Mouse (Mus musculus): ENCODE results near the gene Map3k4. TPM values are rescaled to one million over a fixed set of nuclear protein-coding genes. Genes with fewer than 3 reads are reported as not detected.
"Not testable (repeated sequence)": the region's sequence is repeated elsewhere in the genome, so short reads cannot be mapped to it uniquely, and the experiment has no call there.

Gene Map3k4
- polyA plus RNA-seq, 1 experiment from 2014 or later: 39.2 TPM

- no peak overlapping the region for H3K4me3 ChIP-seq (ENCODE audit: control insufficient read depth in 1 of 2, insufficient read depth in 1 of 2, low read depth in 1 of 2, low read length in 2 of 2)
Observed at GRCm38 (mm10) chr17:12294424-12294823, 24.2 kb downstream of the Map3k4 start.

DNA sequence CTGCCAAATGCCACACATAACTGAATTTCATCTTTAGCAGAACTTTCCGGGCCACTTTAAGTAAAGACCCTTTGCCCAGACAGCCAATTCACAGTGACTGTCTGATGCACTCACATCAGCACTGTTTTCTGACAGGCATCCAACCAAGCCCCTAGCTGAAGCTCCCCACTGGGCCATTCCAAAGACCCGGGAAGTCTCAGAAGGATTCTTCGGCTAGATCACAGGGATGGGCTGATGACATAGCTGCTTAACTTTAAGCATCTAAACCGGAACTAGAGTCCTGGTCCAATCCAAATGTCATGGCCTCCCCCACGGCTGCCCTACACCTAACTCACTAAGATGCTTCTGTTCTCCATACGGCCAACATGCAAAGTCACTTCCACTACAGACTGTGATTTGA lies 25.0 kb downstream of the Map3k4 start:
- 59% methylated on average over 6 of the region's 6 CpGs for WGBS
- Histone ChIP-seq H3K9me3 (ENCODE audit: control insufficient read depth, low read length) (no peaks in the 10 kb centered on the region), H3K4me1 (ENCODE audit: control insufficient read depth in 2 of 2, insufficient read depth in 2 of 2, low read length in 2 of 2) (peaks cover 20 to 43% of the 10 kb centered on the region in 2 experiments), H3K4me2 (ENCODE audit: low read length) (no peak overlapping the region), H3K36me3 (ENCODE audit: control insufficient read depth, insufficient read depth, low read length) (no peaks in the 10 kb centered on the region), H3K27ac (replicated peaks in 1 of 2; ENCODE audit: control insufficient read depth in 1 of 2, insufficient read depth in 1 of 2, low read depth in 2 of 2, low read length in 2 of 2) (0 out of 4 replicates have a peak overlapping the region, but pooled peaks of 1 of the 2 experiments have one; percentile 21), H3K4me3 (ENCODE audit: control insufficient read depth in 1 of 2, insufficient read depth in 1 of 2, low read depth in 1 of 2, low read length in 2 of 2) (no peak overlapping the region), H3K9ac (ENCODE audit: low read length) (no peak overlapping the region), H3K27me3 (ENCODE audit: control insufficient read depth, insufficient read depth, low read length) (no peaks in the 10 kb centered on the region)
- ATAC-seq (ENCODE audit: insufficient number of reproducible peaks, insufficient read depth, low FRiP score, low read depth): no peak

More at GRCm38 (mm10) chr17:12294424-12294823, 24.2 kb downstream of the Map3k4 start:
- peaks cover 20 to 49% of the 10 kb centered on the region in 2 experiments for H3K4me1 ChIP-seq (ENCODE audit: control insufficient read depth in 2 of 2, insufficient read depth in 2 of 2, low read length in 2 of 2)
- H3K27ac ChIP-seq (replicated peaks in 1 of 2; ENCODE audit: control insufficient read depth in 1 of 2, insufficient read depth in 1 of 2, low read depth in 2 of 2, low read length in 2 of 2): no peak overlapping the region
- no peak overlapping the region for H3K9ac ChIP-seq (ENCODE audit: low read length)
- no peaks in the 10 kb centered on the region for H3K9me3 ChIP-seq (ENCODE audit: control insufficient read depth, low read length)
- no peak for ATAC-seq (ENCODE audit: insufficient number of reproducible peaks, insufficient read depth, low FRiP score, low read depth)
- no peaks in the 10 kb centered on the region for H3K36me3 ChIP-seq (ENCODE audit: control insufficient read depth, insufficient read depth, low read length)
- no peaks in the 10 kb centered on the region for H3K27me3 ChIP-seq (ENCODE audit: control insufficient read depth, insufficient read depth, low read length)
- WGBS: 89% methylated on average over 7 of the region's 7 CpGs
- H3K4me2 ChIP-seq (ENCODE audit: low read length): no peak overlapping the region

- Histone ChIP-seq H3K36me3 (ENCODE audit: control insufficient read depth, insufficient read depth, low read length) (no peaks in the 10 kb centered on the region), H3K4me3 (ENCODE audit: control insufficient read depth in 1 of 2, insufficient read depth in 1 of 2, low read depth in 1 of 2, low read length in 2 of 2) (no peak overlapping the region), H3K9me3 (ENCODE audit: control insufficient read depth, low read length) (no peaks in the 10 kb centered on the region), H3K27ac (replicated peaks in 1 of 2; ENCODE audit: control insufficient read depth in 1 of 2, insufficient read depth in 1 of 2, low read depth in 2 of 2, low read length in 2 of 2) (no peak overlapping the region), H3K27me3 (ENCODE audit: control insufficient read depth, insufficient read depth, low read length) (no peaks in the 10 kb centered on the region), H3K4me2 (ENCODE audit: low read length) (no peak overlapping the region), H3K4me1 (ENCODE audit: control insufficient read depth in 2 of 2, insufficient read depth in 2 of 2, low read length in 2 of 2) (peaks cover 17 to 39% of the 10 kb centered on the region in 2 experiments), H3K9ac (ENCODE audit: low read length) (no peak overlapping the region)
- ATAC-seq (ENCODE audit: insufficient number of reproducible peaks, insufficient read depth, low FRiP score, low read depth): no peak
- 66% methylated on average over 8 of the region's 8 CpGs for WGBS
Observed at GRCm38 (mm10) chr17:12292877-12293276, 25.7 kb downstream of the Map3k4 start.

GRCm38 (mm10) chr17:12292356-12292755 lies 26.2 kb downstream of the Map3k4 start:
- 85% methylated on average over 1 of the region's 1 CpGs for WGBS
- Histone ChIP-seq H3K9me3 (ENCODE audit: control insufficient read depth, low read length) (no peaks in the 10 kb centered on the region), H3K27ac (replicated peaks in 1 of 2; ENCODE audit: control insufficient read depth in 1 of 2, insufficient read depth in 1 of 2, low read depth in 2 of 2, low read length in 2 of 2) (no peak overlapping the region), H3K36me3 (ENCODE audit: control insufficient read depth, insufficient read depth, low read length) (no peaks in the 10 kb centered on the region), H3K4me2 (ENCODE audit: low read length) (no peak overlapping the region), H3K4me1 (ENCODE audit: control insufficient read depth in 2 of 2, insufficient read depth in 2 of 2, low read length in 2 of 2) (peaks cover 15 to 34% of the 10 kb centered on the region in 2 experiments), H3K27me3 (ENCODE audit: control insufficient read depth, insufficient read depth, low read length) (no peaks in the 10 kb centered on the region), H3K9ac (ENCODE audit: low read length) (no peak overlapping the region), H3K4me3 (ENCODE audit: control insufficient read depth in 1 of 2, insufficient read depth in 1 of 2, low read depth in 1 of 2, low read length in 2 of 2) (no peak overlapping the region)
- no peak for ATAC-seq (ENCODE audit: insufficient number of reproducible peaks, insufficient read depth, low FRiP score, low read depth)

- WGBS: 94% methylated on average over 7 of the region's 7 CpGs
- no peak overlapping the region for H3K4me2 ChIP-seq (ENCODE audit: low read length)
Observed at GRCm38 (mm10) chr17:12291151-12291550, 27.4 kb downstream of the Map3k4 start.

DNA sequence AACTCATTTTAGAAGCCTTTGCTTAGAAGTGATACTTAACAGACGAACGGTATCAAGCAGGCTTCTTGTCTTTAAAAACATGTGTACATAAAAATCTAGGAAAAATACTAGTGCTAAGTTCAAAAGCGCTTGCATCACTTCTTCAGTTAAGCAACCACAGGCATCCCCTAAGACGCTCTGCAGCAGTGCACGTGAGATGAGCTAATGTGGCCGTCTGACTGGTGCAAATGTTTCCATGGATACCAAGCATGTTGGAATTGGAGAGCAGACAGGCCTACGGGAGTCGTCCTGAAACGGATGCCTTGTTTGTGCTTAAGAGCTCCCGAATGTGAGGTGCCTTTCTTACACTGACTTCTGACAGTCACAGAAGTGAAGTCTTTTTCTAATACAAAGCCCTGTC lies 27.9 kb downstream of the Map3k4 start:
- no peaks in the 10 kb centered on the region for H3K36me3 ChIP-seq (ENCODE audit: control insufficient read depth, insufficient read depth, low read length)
- ATAC-seq (ENCODE audit: insufficient number of reproducible peaks, insufficient read depth, low FRiP score, low read depth): no peak
- no peak overlapping the region for H3K9ac ChIP-seq (ENCODE audit: low read length)
- H3K9me3 ChIP-seq (ENCODE audit: control insufficient read depth, low read length): no peaks in the 10 kb centered on the region
- no peak overlapping the region for H3K4me3 ChIP-seq (ENCODE audit: control insufficient read depth in 1 of 2, insufficient read depth in 1 of 2, low read depth in 1 of 2, low read length in 2 of 2)
- H3K4me2 ChIP-seq (ENCODE audit: low read length): no peak overlapping the region
- 45% methylated on average over 10 of the region's 10 CpGs for WGBS
- no peaks in the 10 kb centered on the region for H3K27me3 ChIP-seq (ENCODE audit: control insufficient read depth, insufficient read depth, low read length)
- H3K27ac ChIP-seq (replicated peaks in 1 of 2; ENCODE audit: control insufficient read depth in 1 of 2, insufficient read depth in 1 of 2, low read depth in 2 of 2, low read length in 2 of 2): no peak overlapping the region
- H3K4me1 ChIP-seq (ENCODE audit: control insufficient read depth in 2 of 2, insufficient read depth in 2 of 2, low read length in 2 of 2): peaks cover 9 to 26% of the 10 kb centered on the region in 2 experiments

More at GRCm38 (mm10) chr17:12291151-12291550, 27.4 kb downstream of the Map3k4 start:
- no peak for ATAC-seq (ENCODE audit: insufficient number of reproducible peaks, insufficient read depth, low FRiP score, low read depth)
- peaks cover 9 to 26% of the 10 kb centered on the region in 2 experiments for H3K4me1 ChIP-seq (ENCODE audit: control insufficient read depth in 2 of 2, insufficient read depth in 2 of 2, low read length in 2 of 2)
- 0 out of 4 replicates have a peak overlapping the region, but pooled peaks of 1 of the 2 experiments have one; percentile 19 for H3K27ac ChIP-seq (replicated peaks in 1 of 2; ENCODE audit: control insufficient read depth in 1 of 2, insufficient read depth in 1 of 2, low read depth in 2 of 2, low read length in 2 of 2)
- no peaks in the 10 kb centered on the region for H3K9me3 ChIP-seq (ENCODE audit: control insufficient read depth, low read length)
- no peaks in the 10 kb centered on the region for H3K27me3 ChIP-seq (ENCODE audit: control insufficient read depth, insufficient read depth, low read length)
- H3K9ac ChIP-seq (ENCODE audit: low read length): no peak overlapping the region
- H3K4me3 ChIP-seq (ENCODE audit: control insufficient read depth in 1 of 2, insufficient read depth in 1 of 2, low read depth in 1 of 2, low read length in 2 of 2): no peak overlapping the region
- no peaks in the 10 kb centered on the region for H3K36me3 ChIP-seq (ENCODE audit: control insufficient read depth, insufficient read depth, low read length)

DNA sequence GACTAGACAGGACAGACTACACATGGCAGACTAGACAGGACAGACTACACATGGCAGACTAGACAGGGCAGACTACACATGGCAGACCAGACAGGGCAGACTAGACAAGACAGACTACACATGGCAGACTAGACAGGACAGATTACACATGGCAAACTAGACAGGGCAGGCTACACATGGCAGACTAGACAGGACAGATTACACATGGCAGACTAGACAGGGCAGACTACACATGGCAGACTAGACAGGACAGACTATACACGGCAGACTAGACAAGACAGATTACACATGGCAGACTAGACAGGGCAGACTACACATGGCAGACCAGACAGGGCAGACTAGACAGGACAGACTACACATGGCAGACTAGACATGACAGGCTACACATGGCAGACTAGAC lies 28.8 kb downstream of the Map3k4 start:
- H3K9ac ChIP-seq (ENCODE audit: low read length); H3K9me3 ChIP-seq (ENCODE audit: control insufficient read depth, low read length); ATAC-seq (ENCODE audit: insufficient number of reproducible peaks, insufficient read depth, low FRiP score, low read depth); H3K4me2 ChIP-seq (ENCODE audit: low read length); H3K27me3 ChIP-seq (ENCODE audit: control insufficient read depth, insufficient read depth, low read length); H3K27ac ChIP-seq (replicated peaks in 1 of 2; ENCODE audit: control insufficient read depth in 1 of 2, insufficient read depth in 1 of 2, low read depth in 2 of 2, low read length in 2 of 2); H3K36me3 ChIP-seq (ENCODE audit: control insufficient read depth, insufficient read depth, low read length); H3K4me3 ChIP-seq (ENCODE audit: control insufficient read depth in 1 of 2, insufficient read depth in 1 of 2, low read depth in 1 of 2, low read length in 2 of 2): not testable (repeated sequence)
- 91% methylated on average over 1 of the region's 1 CpGs for WGBS
- H3K4me1 ChIP-seq (ENCODE audit: control insufficient read depth in 2 of 2, insufficient read depth in 2 of 2, low read length in 2 of 2): peaks cover 9 to 26% of the 10 kb centered on the region in 2 experiments

DNA sequence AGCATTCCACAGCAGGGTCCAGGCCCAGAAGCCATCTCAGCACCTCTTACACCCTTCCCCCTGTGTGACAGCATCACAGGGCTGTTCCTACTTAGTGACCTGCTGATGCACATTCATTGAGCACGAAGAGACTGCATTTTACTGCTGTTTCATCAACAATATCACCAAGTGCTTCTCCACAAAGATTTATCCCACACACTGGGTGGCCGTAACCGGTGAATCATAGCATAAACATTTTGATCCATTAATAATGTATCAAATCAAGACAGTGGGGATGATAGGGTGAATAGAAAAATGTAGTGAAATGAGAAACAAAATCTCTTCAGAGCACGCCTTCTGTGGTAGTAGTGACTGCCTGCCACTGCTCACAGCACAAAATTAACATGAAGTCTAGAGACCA lies 29.7 kb downstream of the Map3k4 start:
- no peak overlapping the region for H3K27ac ChIP-seq (replicated peaks in 1 of 2; ENCODE audit: control insufficient read depth in 1 of 2, insufficient read depth in 1 of 2, low read depth in 2 of 2, low read length in 2 of 2)
- WGBS: 95% methylated on average over 4 of the region's 4 CpGs
- H3K4me2 ChIP-seq (ENCODE audit: low read length): no peak overlapping the region
- no peaks in the 10 kb centered on the region for H3K27me3 ChIP-seq (ENCODE audit: control insufficient read depth, insufficient read depth, low read length)
- no peaks in the 10 kb centered on the region for H3K36me3 ChIP-seq (ENCODE audit: control insufficient read depth, insufficient read depth, low read length)
- no peaks in the 10 kb centered on the region for H3K9me3 ChIP-seq (ENCODE audit: control insufficient read depth, low read length)
- no peak overlapping the region for H3K4me3 ChIP-seq (ENCODE audit: control insufficient read depth in 1 of 2, insufficient read depth in 1 of 2, low read depth in 1 of 2, low read length in 2 of 2)
- H3K9ac ChIP-seq (ENCODE audit: low read length): no peak overlapping the region
- no peak for ATAC-seq (ENCODE audit: insufficient number of reproducible peaks, insufficient read depth, low FRiP score, low read depth)
- H3K4me1 ChIP-seq (ENCODE audit: control insufficient read depth in 2 of 2, insufficient read depth in 2 of 2, low read length in 2 of 2): peaks cover 9 to 23% of the 10 kb centered on the region in 2 experiments
